Mouse (Mus musculus) heart, adult 2 months (tissue): Measurements from ENCODE around the gene Tmem35b.

Experiments used
- CTCF ChIP-seq: fragments of 200-600 bp; IDR thresholded peaks from 2 replicates; pipeline ENCODE4 v1.8.1; 2022; ENCODE audit warnings: antibody characterized with exemption, mild to moderate bottlenecking, moderate library complexity
- POLR2A ChIP-seq: fragments of 200-500 bp; IDR thresholded peaks from 2 replicates; pipeline ENCODE4 v1.6.1; 2011; ENCODE audit warnings: mild to moderate bottlenecking, low read depth, low read length, control low read depth; ENCODE audit not compliant: insufficient read depth

DNA sequence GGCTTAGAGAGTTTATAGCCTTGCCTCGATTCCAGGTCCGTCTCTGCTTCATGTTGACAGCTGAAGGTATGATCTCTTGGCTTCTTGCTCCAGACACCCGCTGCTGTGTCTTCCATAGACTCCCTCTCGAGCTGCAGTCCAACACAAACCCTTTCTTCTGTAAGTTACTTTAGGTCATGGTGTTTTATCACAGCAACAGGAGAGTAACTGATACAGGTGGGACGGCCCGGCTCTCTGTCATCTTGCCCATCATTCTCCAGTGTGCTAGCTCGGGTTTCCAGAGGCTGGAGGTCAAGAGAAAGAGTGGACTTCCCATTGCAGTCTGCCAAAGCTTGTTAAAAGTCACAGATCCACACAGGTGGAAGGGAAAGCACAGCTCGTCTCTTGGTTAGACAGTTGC, 40.4 kb downstream of the Tmem35b start:
- no peak for TF ChIP-seq CTCF
- no peak for TF ChIP-seq POLR2A
